Mouse (Mus musculus) frontal cortex, adult 2 months (tissue): ENCODE results near the gene Cdhr5. TPM values are rescaled to one million over a fixed set of nuclear protein-coding genes. Genes with fewer than 3 reads are reported as not detected.

Source experiments
- DNase-seq, 2 experiments: peaks; one replicate each; pipeline ENCODE4 v3.0.0; 2022; ENCODE audit warnings: low spot score in 1 of 2; ENCODE audit errors: extremely low spot score in 1 of 2
- polyA plus RNA-seq: library from polyadenylated mRNA; depleted of rRNA; stranded (reverse); fragments of >200 nt; gene quantifications from 2 replicates; pipeline ENCODE4 v1.2.3, GENCODE M21; 2012; rRNA removed

The Cdhr5 gene
- polyA plus RNA-seq: not detected in 2 replicates

DNA sequence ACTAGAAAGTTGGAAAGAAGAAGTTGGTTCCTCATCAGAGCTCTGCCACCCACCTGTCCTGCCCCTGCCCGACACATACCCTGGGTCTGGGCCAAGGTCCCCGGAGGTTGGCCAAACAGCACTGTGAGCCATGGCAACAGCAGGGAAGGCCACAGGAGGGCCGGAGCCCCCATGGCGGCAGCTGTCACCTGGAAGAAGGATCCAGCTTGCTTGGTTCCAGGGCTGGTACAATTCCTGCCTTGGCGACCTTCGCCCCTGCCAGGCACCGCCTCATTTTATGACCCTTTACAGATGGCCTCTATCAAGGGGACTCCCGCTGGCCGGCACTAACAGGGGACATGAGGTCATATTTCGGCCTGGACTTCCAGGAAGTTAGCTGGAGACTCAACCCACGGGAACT, at the start of gene Cdhr5:
Cdhr5 (minus strand) TSS at position 241 of the 400 bp plus-strand sequence.
- DNase-seq: no peak

DNA sequence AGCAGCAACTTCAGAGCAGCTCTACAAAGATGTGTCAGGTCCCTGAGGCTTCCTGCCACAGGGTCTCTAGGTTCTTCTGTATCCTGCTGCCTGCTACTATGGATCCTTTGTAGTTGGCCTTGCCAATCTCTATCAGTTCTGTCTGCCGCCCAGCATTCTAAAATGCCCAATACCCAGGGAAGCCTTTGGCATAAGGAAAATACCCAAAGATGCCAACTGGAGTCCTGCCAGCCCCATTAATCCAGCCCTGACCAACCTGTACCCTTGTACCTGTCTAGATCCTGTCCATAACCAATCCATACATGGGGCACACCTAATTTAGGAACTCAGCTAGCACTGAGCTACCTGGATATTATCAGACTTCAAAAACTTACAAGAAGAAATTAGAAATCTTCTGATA, 48.1 kb upstream of the Cdhr5 start:
- no peak for DNase-seq

DNA sequence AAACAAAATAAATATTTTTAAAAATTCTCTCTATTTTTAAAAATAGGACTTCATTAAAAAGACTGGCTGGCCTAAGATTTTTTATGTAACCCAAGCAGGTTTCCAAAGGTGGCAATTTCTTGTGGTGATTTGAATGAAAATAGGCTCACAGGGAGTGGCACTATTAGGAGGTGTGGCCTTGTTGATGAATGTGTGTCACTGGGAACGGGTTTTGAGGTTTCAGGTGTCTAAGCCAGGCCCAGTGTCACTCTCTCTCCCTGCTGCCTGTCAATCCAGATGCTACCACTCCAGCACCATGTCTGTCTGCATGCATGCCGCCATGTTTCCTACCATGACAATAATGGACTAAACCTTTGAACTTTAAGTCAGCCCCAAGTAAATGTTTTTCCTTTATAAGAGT, 42.9 kb upstream of the Cdhr5 start:
- no peak for DNase-seq

DNA sequence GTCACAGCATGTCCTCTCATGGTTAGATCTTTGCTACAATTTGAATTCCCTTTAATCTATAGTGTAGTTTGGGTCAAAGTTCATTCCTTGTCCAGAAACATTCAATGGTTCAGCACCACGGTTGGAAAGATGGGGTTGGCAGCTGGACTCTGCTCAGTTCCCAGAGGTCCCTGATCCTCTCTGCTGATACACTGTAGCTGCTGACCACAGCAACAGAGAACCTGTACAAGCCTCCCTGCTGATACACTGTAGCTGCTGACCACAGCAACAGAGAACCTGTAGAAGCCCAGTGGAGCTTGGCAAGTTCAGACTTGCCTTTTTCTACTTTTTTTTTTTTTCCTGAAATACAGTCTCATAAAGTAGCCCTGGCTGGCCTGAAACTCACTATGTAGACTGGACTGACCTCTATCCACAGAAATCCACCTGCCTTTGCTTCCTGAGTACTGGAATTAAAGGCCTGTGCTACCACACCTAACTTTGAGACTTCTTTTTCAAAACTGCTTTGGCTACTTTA, 41.1 kb upstream of the Cdhr5 start:
- DNase-seq: no peak

DNA sequence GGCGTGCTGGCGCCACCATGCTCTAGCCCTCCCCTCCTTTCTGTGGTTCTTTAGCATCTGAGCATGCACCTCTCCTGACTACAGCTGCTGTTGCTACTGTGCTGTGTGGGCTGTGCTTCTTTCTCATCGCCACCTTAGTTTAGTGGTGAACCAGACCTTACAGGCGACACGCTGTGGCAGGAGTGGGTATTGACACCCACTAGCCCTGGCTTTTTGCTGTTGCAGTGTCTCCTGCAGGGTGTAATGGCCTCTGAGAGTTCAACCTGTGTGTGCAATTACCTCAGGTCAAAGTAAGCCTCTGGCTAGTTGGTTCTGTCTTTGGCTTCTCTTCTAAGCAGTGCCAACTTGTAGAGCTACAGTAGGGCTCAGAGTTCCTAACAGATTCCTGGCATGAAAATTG, 39.4 kb upstream of the Cdhr5 start:
- DNase-seq: peak; percentile 44 to 62

DNA sequence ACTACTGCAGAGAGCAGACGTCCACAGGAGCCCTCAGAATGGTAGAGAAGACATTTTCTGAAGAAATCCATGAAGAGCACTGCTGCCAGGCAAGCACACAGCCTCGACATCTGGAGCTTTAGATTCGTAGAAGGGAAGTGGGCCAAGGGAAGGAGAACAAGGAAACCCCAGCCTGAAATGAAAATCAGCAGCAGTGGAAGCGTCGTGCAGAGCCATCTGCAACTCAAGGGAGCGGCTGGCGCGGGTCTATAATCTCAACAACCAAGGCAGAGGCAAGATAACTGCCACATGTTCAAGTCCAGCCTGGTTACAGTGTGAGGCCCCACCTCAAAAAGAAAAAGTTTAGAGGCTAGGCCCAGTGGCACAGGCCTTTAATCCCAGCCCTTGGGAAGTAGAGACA, 38.5 kb upstream of the Cdhr5 start:
- DNase-seq: peak in 1 of 2 experiments; percentile 44

DNA sequence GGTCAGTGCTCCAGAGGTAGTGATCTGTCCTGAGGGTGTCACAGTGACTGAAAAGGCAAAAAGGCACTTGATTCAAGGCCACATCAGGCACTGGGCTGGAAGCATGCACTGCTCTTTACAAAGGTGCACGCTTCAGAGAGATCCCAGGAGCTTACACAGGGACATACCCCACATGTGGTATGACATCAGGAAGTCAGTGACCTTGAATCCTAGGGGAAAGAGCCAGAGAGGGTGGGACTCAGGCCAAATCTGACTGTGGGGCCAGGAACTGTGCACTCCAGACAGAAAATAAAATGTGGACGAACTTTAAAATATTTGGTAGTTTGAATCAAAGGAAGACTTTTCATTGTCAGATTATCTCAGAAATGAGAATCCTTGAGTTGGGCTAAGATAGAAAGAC, 37.8 kb upstream of the Cdhr5 start:
- no peak for DNase-seq

DNA sequence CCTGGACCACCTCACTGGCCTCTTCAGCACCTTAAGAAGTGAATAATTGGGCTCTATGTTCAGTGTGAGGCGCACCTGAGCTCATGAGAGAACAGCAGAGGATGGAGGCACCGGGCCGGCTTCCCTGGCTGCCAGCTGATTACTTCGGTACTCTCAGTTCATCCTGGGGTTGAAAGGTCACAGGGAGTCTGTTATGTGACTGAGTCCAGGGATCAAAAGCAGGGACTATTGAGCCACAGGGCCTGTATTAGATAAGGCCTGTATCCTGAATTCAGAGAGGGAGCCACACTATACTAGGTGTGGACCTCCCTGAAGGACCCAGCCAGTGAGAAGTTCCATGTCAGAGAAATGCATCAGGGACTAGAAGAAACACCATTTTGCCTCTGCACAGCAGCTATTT, 28.0 kb upstream of the Cdhr5 start:
- DNase-seq: no peak

DNA sequence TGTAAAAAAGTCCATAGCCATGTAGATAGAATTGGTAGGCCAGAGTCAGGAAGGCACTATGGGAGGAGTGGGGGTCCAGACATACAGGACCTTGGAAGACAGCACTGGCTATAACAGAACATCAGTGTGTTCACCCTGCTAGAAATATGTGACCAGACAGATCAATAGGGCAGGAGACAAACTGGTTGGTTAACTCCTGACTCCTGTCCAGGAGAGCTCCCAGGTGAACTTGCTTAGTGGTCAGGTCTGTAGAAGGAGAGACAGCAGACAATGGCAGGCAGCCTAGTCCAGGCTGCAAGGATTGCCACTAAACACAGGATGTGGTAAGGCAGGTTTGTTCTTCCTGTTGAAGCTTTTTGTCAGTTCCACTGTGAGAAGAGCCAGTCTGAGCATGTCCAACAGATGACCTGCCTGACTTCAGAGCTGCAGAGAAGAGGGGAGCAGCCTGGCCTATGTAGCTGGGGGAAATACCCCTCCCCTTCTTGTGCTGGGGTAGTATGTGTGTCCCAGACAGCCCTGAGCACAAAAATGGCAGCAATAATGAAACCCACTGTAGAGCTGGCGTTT, 26.2 kb upstream of the Cdhr5 start:
- DNase-seq: no peak

DNA sequence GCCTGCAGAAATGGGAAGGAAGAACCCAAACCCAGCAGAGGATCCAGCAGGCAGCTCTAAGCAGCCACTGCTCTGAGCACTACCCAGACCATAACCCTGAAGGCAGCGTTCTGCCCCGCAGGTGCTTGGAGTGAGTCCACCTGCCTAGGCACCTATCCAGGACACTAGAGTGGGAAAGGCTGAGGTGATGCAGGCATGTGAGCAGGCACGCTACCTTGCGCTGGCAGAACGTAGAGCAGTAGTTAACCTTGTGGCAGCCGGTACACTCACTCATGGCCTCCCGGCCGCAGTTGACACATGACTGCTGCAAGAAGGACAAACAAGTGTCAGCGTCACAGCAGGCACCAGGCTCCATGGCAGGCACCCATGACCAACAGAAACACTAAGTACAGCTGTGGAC, 24.8 kb upstream of the Cdhr5 start:
- DNase-seq: no peak

DNA sequence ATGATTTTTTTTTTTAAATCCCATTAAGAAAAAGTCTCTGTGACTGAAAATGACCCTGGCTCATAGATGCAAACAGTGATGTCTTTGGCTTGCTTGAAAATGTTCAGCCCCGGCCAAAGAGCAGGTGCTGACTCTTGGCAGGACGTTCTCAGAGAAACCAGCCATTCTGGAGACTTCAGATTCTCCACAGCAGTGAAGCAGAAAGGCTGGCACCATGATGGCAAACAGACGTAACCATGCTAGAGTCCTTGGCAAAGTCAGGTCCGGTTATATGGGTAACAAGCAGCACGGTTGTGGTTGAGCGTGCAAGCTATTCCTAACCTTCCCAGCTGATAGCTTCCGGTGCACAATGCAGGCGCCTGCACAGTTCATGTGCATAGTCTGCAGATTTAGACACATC, 22.6 kb upstream of the Cdhr5 start:
- no peak for DNase-seq

DNA sequence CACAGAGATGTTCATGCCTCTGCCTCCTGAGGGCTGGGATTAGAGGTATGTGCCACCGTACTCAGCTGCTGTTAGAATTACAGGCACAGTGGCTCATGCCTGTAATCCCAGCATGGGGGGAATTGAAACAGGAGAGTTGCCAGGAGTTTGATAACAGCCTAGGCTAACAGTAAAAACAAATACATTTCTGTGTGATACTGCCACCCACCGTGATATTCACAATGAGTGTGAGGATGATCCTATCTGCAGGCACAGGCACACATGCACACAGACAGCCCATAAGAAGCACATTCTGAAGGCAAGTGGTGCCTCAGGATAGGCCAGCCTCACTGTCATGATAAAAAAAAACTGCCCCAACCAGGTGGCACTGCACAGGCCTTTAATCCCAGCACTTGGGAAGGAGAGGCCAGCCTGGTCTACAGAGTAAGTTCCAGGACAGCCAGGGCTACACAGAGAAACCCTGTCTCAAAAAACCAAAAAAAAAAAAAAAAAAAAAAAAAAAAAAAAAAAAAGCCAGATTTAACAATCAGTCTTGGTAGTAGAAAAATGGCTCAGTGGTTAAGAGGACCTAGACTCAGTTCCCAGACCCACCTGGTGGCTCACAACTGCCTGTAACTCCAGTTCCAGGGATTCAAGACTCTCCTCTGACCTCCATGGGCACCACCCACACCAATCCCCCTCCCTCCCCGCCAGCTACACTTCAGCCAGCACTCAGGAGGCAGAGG, 21.5 kb upstream of the Cdhr5 start:
- no peak for DNase-seq

DNA sequence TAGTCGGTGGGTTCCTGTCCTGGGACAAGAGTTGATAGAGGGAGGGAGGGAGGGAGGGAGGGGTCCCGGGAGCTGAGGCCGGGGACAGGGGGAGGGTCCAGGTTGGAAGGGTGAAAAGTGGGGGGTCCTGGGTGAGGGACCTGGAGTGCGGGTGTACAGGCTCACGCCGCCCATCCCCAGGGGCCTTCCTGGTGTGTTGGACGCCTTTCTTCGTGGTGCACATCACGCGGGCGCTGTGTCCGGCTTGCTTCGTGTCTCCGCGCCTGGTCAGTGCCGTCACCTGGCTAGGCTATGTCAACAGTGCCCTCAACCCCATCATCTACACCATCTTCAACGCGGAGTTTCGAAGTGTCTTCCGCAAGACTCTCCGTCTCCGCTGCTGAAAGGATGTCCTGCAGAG, 17.9 kb upstream of the Cdhr5 start:
- DNase-seq: no peak

DNA sequence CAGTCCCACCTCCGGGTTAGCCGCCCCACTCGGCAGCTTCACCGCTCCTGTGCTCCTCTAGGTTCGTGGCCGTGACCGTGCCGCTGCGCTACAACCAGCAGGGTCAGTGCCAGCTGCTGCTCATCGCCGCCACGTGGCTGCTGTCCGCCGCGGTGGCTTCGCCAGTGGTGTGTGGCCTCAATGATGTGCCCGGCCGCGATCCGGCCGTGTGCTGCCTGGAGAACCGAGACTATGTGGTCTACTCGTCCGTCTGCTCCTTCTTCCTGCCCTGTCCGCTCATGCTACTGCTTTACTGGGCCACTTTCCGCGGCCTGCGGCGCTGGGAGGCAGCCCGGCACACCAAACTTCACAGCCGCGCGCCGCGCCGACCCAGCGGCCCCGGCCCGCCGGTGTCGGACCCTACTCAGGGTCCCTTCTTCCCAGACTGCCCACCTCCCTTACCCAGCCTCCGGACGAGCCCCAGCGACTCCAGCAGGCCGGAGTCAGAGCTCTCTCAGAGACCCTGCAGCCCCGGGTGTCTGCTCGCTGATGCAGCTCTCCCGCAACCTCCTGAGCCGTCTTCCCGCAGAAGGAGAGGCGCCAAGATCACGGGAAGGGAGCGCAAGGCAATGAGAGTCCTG, 17.4 kb upstream of the Cdhr5 start:
- no peak for DNase-seq

DNA sequence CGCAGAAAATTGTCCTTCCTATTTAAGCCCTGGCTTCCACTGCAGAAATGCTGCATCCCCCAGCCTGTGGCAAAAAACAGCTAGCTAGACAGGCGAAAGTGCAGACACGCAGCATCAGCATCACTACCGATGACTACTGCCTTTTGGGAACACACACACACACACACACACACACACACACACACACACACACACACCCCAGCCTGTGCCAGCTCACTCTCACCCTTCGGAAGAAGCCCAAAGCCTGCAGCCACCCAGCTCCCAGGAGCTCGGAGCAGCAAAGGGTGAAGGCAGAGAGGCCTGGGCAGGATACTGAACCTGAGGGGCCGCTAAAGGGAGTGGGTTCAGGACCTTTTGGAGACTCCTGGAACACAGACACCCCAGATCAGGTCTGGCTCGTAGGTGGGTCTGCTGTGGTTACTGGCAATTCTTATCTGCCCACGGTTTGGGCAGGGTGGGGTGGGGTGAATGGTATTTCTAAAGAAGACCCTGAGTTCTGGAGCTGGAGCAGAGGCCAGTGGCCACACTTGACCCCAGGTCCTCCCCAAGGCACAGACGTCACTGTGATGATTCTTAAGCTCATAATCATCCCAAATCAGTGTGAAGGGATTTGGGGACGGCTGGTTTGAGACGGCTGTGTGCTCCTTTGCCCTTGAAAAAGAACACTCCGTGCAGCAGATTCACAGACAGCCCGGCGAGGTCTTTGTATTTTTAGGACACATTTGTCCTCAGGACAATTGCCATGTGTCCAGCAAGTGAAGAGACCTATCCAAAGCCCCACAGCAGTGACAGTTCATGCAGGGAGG, 16.2 kb upstream of the Cdhr5 start:
- DNase-seq: peak in 1 of 2 experiments; percentile 13

DNA sequence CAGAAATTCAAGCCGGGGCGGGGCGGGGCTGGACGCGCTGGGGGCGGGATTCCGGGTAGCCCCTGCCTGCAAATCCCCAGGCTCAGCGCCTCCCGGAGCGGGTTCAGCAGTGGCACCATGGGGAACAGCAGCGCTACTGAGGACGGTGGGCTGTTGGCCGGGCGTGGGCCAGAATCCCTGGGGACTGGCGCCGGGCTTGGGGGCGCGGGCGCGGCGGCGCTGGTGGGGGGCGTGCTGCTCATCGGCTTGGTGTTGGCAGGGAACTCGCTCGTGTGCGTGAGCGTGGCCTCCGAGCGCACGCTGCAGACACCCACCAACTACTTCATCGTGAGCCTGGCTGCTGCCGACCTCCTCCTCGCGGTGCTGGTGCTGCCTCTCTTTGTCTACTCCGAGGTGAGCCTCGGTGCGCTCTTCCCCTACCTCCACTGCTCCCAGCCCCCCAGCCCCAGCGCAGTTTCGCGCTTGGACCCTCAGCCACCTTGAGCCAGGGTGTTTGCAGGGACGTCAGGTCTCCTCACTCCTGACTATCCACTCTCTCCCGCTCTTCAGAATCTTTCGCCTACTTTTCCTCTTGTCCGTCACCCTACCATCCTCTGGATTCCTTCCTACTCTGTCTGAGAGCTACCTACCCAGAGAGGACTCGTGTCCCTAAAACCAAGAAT, 15.5 kb upstream of the Cdhr5 start, which contains the start of gene Drd4:
Drd4 (plus strand) TSS at position 86 of the 662 bp plus-strand sequence.
- DNase-seq: peak in 1 of 2 experiments; percentile 42

DNA sequence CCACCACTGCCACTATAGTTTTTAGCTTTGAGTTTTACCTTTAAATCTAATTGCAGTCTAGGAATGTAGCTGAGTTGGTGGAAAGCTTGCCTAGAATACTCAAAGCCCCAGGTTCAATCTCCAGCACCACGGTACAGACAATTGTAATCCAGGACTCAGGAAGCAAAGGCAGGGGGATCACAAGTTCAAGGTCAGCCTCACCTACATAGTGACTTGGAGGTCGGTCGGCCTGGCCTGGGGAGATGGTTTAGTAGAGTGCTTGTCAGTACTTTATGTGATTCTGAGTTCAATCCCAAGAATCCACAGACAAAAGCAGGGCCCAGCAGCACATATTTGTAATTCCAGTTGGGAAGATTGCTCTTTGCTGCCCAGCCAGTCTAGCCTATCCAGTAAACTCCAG, 11.5 kb upstream of the Cdhr5 start:
- no peak for DNase-seq

DNA sequence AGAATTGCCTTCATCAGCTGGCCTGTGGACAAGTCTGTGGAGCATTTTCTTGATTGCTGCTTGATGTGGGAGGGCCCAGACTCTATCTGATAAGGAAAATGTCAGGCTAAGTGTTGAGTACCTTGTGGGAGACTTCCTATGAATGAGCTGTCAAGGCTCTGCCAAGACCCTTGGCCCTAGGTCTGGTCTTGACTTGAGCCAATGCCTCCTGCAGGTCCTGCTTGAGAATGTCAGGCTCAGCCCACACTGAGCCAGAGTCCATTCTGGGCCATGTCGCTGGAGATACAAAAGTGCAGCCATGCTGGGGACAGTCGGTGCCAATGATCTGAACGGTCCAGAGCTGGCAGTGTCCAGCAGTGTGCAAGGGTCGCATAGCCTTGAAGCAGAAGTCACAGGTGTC, 6.2 kb upstream of the Cdhr5 start:
- no peak for DNase-seq

DNA sequence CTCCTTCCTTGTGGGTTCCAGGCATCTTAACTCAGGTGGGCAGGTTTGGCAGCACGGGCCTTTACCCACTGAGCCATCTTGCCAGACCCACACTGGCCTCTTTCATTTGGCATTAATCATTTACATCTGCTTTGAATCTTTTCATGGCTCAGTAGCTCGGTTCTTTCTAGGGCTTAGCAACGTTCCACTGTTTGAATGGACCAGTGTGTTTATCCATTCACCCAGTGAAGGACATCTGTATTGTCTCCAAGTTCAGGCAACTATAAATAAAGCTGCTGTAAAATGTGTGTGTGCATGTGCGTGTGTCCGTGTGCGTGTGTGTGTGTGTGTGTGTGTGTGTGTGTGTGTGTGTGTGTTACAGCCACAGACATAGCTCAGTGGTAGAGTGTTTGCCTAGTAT, 4.9 kb upstream of the Cdhr5 start:
- DNase-seq: no peak

DNA sequence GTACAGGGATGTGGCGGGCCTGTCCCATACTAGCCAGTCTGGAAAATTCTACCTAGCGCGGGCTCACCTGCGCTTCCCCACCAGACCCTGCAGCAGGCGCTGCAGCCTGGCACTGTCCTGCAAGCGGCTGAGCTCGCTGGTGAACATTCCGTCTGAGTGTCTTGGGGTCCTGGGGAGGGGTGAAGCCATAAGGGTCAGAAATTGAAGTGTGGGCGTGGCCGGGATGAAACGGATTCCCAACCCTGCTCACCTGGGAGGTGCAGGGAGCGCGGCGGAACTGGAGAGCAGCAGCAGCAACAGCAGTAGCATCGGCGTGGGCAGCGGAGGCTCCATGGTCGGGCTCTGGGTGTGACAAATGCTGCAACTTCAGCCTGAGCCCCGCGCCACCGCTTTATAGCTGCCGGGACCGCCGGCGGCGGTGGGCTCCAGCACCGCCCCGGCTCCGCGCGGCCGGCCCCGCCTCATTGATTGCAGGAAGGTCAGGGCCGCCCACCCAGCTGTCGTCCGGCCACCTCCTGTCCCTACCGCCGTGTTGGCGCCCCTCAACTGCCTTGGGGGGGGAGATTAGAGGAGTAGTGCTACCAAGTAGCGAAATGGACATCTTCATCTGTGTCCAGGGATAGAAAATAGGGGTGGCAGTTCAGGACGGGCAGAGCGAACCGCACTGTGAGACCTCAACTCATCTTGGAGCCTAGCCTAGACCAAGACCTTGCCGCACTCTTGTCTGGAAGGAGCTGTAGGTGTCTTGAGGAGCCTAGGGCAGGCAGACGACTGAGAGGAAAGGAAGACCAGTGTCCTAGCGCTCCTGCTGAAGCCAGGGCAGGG, 2.4 kb upstream of the Cdhr5 start, which contains the start of gene Sct:
Sct (minus strand) TSS at position 368 of the 825 bp plus-strand sequence.
- DNase-seq: no peak
